Mouse (Mus musculus): Measurements from ENCODE around the gene Ctcfl.

The Ctcfl gene

GRCm38 (mm10) chr2:173083106-173083505 is 36.2 kb downstream of the Ctcfl start:
- no peak for DNase-seq (ENCODE audit: low spot score)

GRCm38 (mm10) chr2:173082706-173083105 is 36.6 kb downstream of the Ctcfl start:
- no peak for DNase-seq (ENCODE audit: low spot score)

GRCm38 (mm10) chr2:173080785-173081241 is 38.5 kb downstream of the Ctcfl start:
- DNase-seq (ENCODE audit: low spot score) = peak; percentile 82

- DNase-seq (ENCODE audit: low spot score) = no peak
Observed at GRCm38 (mm10) chr2:173079766-173080549, 39.4 kb downstream of the Ctcfl start.

- DNase-seq (ENCODE audit: low spot score) = no peak
Observed at GRCm38 (mm10) chr2:173076921-173077320, 42.4 kb downstream of the Ctcfl start.

GRCm38 (mm10) chr2:173073666-173074065 is 45.7 kb downstream of the Ctcfl start:
- no peak for DNase-seq (ENCODE audit: low spot score)

- DNase-seq (ENCODE audit: low spot score) = no peak
Observed at GRCm38 (mm10) chr2:173072948-173073347, 46.4 kb downstream of the Ctcfl start.

GRCm38 (mm10) chr2:173064864-173065263 is 54.5 kb downstream of the Ctcfl start:
- DNase-seq (ENCODE audit: low spot score) = no peak

- DNase-seq (ENCODE audit: low spot score) = no peak
Observed at GRCm38 (mm10) chr2:173063219-173063618, 56.1 kb downstream of the Ctcfl start.

GRCm38 (mm10) chr2:173061443-173062351 is 57.6 kb downstream of the Ctcfl start:
- DNase-seq (ENCODE audit: low spot score) = no peak

- no peak for DNase-seq (ENCODE audit: low spot score)
Observed at GRCm38 (mm10) chr2:173060450-173060849, 58.9 kb downstream of the Ctcfl start.

- no peak for DNase-seq (ENCODE audit: low spot score)
Observed at GRCm38 (mm10) chr2:173058263-173058662, 61.1 kb downstream of the Ctcfl start.

GRCm38 (mm10) chr2:173057623-173058022 is 61.7 kb downstream of the Ctcfl start:
- DNase-seq (ENCODE audit: low spot score) = no peak

GRCm38 (mm10) chr2:173056882-173057315 is 62.4 kb downstream of the Ctcfl start:
- DNase-seq (ENCODE audit: low spot score) = no peak

GRCm38 (mm10) chr2:173056303-173056881 is 62.9 kb downstream of the Ctcfl start:
- DNase-seq (ENCODE audit: low spot score) = no peak

- DNase-seq (ENCODE audit: low spot score) = peak; percentile 36
Observed at GRCm38 (mm10) chr2:173053846-173054245, 65.5 kb downstream of the Ctcfl start.

- DNase-seq (ENCODE audit: low spot score) = no peak
Observed at GRCm38 (mm10) chr2:173052881-173053280, 66.4 kb downstream of the Ctcfl start.

GRCm38 (mm10) chr2:173050604-173051382 is 68.5 kb downstream of the Ctcfl start:
- no peak for DNase-seq (ENCODE audit: low spot score)

- DNase-seq (ENCODE audit: low spot score) = no peak
Observed at GRCm38 (mm10) chr2:173049817-173050216, 69.5 kb downstream of the Ctcfl start.

GRCm38 (mm10) chr2:173049231-173049630 is 70.1 kb downstream of the Ctcfl start:
- DNase-seq (ENCODE audit: low spot score) = no peak

GRCm38 (mm10) chr2:173048041-173048745 is 71.1 kb downstream of the Ctcfl start:
- no peak for DNase-seq (ENCODE audit: low spot score)

Measured in lung, postnatal 25 days (tissue).